Mouse (Mus musculus) c-Kit-positive CD71-positive TER-119-negative erythroid progenitor cells, embryonic 14.5 days (primary cell): Measurements from ENCODE around the gene Nhp2.
"Not testable (repeated sequence)": the region's sequence is repeated elsewhere in the genome, so short reads cannot be mapped to it uniquely, and the experiment has no call there.

Source experiments
- DNase-seq: peaks from one replicate; pipeline ENCODE4 v3.0.0-alpha.2; 2013; ENCODE audit warnings: low read depth

Nhp2 gene

GRCm38 (mm10) chr11:51606447-51607095, 13.0 kb upstream of the Nhp2 start, which contains the start of gene Hnrnpab:
Gene Hnrnpab (minus strand): TSS chr11:51606847.
- DNase-seq = peak; percentile 97

- no peak for DNase-seq
Measured at GRCm38 (mm10) chr11:51607096-51607738, 12.3 kb upstream of the Nhp2 start.

- DNase-seq = peak; percentile 66
Measured at GRCm38 (mm10) chr11:51609266-51609909, 10.1 kb upstream of the Nhp2 start.

GRCm38 (mm10) chr11:51609940-51610339, 9.6 kb upstream of the Nhp2 start:
- not testable (repeated sequence) for DNase-seq

GRCm38 (mm10) chr11:51614256-51614655, 5.3 kb upstream of the Nhp2 start:
- no peak for DNase-seq

- no peak for DNase-seq
Measured at GRCm38 (mm10) chr11:51615129-51615528, 4.4 kb upstream of the Nhp2 start.

GRCm38 (mm10) chr11:51615601-51616000, 3.9 kb upstream of the Nhp2 start:
- DNase-seq = peak; percentile 77

- not testable (repeated sequence) for DNase-seq
Measured at GRCm38 (mm10) chr11:51616113-51616512, 3.4 kb upstream of the Nhp2 start.

- DNase-seq = peak; percentile 67
Measured at GRCm38 (mm10) chr11:51617693-51618092, 1.8 kb upstream of the Nhp2 start.

- no peak for DNase-seq
Measured at GRCm38 (mm10) chr11:51618894-51619408, 584 bp upstream of the Nhp2 start.

- DNase-seq = no peak
Measured at GRCm38 (mm10) chr11:51620084-51620483, 549 bp downstream of the Nhp2 start.

- DNase-seq = no peak
Measured at GRCm38 (mm10) chr11:51621776-51622175, 2.2 kb downstream of the Nhp2 start.

- no peak for DNase-seq
Measured at GRCm38 (mm10) chr11:51622971-51623491, 3.5 kb downstream of the Nhp2 start.

GRCm38 (mm10) chr11:51625187-51625820, 5.8 kb downstream of the Nhp2 start:
- no peak for DNase-seq

GRCm38 (mm10) chr11:51627425-51627824, 7.9 kb downstream of the Nhp2 start:
- no peak for DNase-seq

- no peak for DNase-seq
Measured at GRCm38 (mm10) chr11:51627907-51628306, 8.4 kb downstream of the Nhp2 start.

GRCm38 (mm10) chr11:51629651-51630314, 10.2 kb downstream of the Nhp2 start:
- no peak for DNase-seq

GRCm38 (mm10) chr11:51632130-51632753, 12.7 kb downstream of the Nhp2 start:
- DNase-seq = no peak

GRCm38 (mm10) chr11:51633200-51633599, 13.7 kb downstream of the Nhp2 start:
- DNase-seq = not testable (repeated sequence)

GRCm38 (mm10) chr11:51633721-51634120, 14.2 kb downstream of the Nhp2 start:
- DNase-seq = no peak

GRCm38 (mm10) chr11:51635127-51635524, 15.6 kb downstream of the Nhp2 start:
- DNase-seq = peak; percentile 51
